Mouse (Mus musculus) heart, embryonic 10.5 days (tissue): ENCODE measurements at regions not wholly inside any gene's neighbourhood (a gene's known extent, or its start where the extent isn't known, plus 50 kb on each side); places are given as distances from the start of the nearest gene placed in this dataset.

Experiments
- DNase-seq: peaks from one replicate; pipeline ENCODE4 v3.0.0-alpha.2; 2017; ENCODE audit warnings: low spot score
- H3K27ac ChIP-seq: fragments of 300-500 bp; sonication (generic); 2 replicates; pipeline ENCODE4 v1.5.1; 2016; ENCODE audit warnings: mild to moderate bottlenecking
- H3K27me3 ChIP-seq: fragments of 300-500 bp; sonication (generic); 2 replicates; pipeline ENCODE4 v1.6.1; 2016; ENCODE audit warnings: mild to moderate bottlenecking; ENCODE audit not compliant: poor library complexity, insufficient read depth, severe bottlenecking
- H3K36me3 ChIP-seq: fragments of 300-500 bp; sonication (generic); 2 replicates; pipeline ENCODE4 v1.6.1; 2016; ENCODE audit warnings: mild to moderate bottlenecking, moderate library complexity
- H3K4me1 ChIP-seq: fragments of 300-500 bp; sonication (generic); 2 replicates; pipeline ENCODE4 v1.6.1; 2016; ENCODE audit warnings: mild to moderate bottlenecking
- H3K4me3 ChIP-seq: fragments of 300-500 bp; sonication (generic); 2 replicates; pipeline ENCODE4 v1.5.1; 2016; ENCODE audit warnings: mild to moderate bottlenecking, moderate library complexity
- H3K9me3 ChIP-seq: fragments of 300-500 bp; sonication (generic); 2 replicates; pipeline ENCODE4 v1.6.1; 2016; ENCODE audit warnings: mild to moderate bottlenecking, moderate library complexity
- WGBS: fragments of 180-500 bp; shearing (Covaris S2); methylation state at CpG from one replicate; pipeline ENCODE4 v1.1.7; 2016; 5-methylcytosine and 5-hydroxymethylcytosine counted together

GRCm38 (mm10) chr17:85906597-85907187 is 218.6 kb upstream of the Six2 start:
- H3K27me3 ChIP-seq, result peaks cover 18% of the 10 kb centered on the region
- H3K9me3 ChIP-seq, result no peaks in the 10 kb centered on the region
- no peaks in the 10 kb centered on the region for H3K36me3 ChIP-seq
- DNase-seq, result no peak
- H3K27ac ChIP-seq, result no peak overlapping the region
- H3K4me3 ChIP-seq, result no peak overlapping the region
- 85% methylated on average over 4 of the region's 4 CpGs for WGBS
- no peaks in the 10 kb centered on the region for H3K4me1 ChIP-seq

DNA sequence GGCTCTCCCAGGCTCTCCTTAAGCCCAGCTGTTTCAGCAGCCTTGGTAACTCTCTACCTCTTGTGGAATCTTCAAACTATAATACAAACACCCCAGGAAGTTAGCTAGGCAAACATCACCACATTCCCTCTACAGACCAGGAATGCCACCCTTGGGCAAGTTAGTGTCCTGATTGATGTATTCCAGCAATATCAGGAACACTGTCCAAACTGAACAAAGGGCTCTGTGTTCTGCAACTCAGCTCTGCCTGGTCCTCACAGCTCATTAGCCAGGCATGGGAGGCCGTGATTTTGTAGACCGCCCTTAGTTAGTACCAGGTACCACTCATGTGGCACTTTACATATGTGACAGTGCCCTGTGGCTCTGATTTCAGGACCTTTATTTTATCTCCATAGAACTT is 214.5 kb upstream of the Six2 start:
- H3K9me3 ChIP-seq, result no peaks in the 10 kb centered on the region
- H3K4me1 ChIP-seq, result no peaks in the 10 kb centered on the region
- no peak overlapping the region for H3K27ac ChIP-seq
- 66% methylated on average over 2 of the region's 2 CpGs for WGBS
- H3K27me3 ChIP-seq, result 0 out of 2 replicates have a peak, but pooled peaks cover 6% of the 10 kb centered on the region
- no peaks in the 10 kb centered on the region for H3K36me3 ChIP-seq
- H3K4me3 ChIP-seq, result no peak overlapping the region
- DNase-seq, result no peak

DNA sequence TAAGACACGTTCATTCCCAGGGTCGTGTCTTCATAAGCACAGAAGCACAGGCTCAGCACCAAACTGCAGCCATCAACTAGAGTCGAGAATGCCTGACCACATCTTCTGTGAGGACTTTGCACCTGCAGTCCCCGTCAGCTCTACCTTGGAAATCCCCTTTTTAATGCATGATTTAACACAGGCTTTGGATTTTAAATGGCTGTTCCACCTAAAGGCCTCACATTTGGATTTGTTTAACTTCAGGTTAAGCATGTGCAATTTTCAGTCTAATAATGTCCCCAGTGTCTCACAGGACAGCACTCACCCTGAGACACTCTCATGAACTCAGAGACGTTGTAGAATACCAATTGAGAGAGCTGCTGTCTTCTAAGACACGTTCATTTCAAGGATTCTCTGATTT is 211.0 kb upstream of the Six2 start:
- no peak for DNase-seq
- H3K27ac ChIP-seq, result no peak overlapping the region
- 76% methylated on average over 6 of the region's 6 CpGs for WGBS
- no peaks in the 10 kb centered on the region for H3K36me3 ChIP-seq
- H3K27me3 ChIP-seq, result peaks cover 17% of the 10 kb centered on the region; the same call in 1 of the 2 replicates
- H3K9me3 ChIP-seq, result no peaks in the 10 kb centered on the region
- H3K4me3 ChIP-seq, result no peak overlapping the region
- H3K4me1 ChIP-seq, result no peaks in the 10 kb centered on the region

- Histone ChIP-seq H3K4me1 (peaks cover 10% of the 10 kb centered on the region), H3K9me3 (no peaks in the 10 kb centered on the region), H3K27ac (no peak overlapping the region), H3K27me3 (peaks cover 10% of the 10 kb centered on the region; the same call in 1 of the 2 replicates), H3K4me3 (no peak overlapping the region), H3K36me3 (no peaks in the 10 kb centered on the region)
- no peak for DNase-seq
- 75% methylated on average over 5 of the region's 5 CpGs for WGBS
These were observed 207.9 kb upstream of the Six2 start for GRCm38 (mm10) chr17:85895978-85896377.

- H3K9me3 ChIP-seq, result no peaks in the 10 kb centered on the region
- DNase-seq, result no peak
- H3K36me3 ChIP-seq, result no peaks in the 10 kb centered on the region
- peaks cover 42% of the 10 kb centered on the region; the same call in 1 of the 2 replicates for H3K27me3 ChIP-seq
- peaks cover 21% of the 10 kb centered on the region for H3K4me1 ChIP-seq
- WGBS, result 61% methylated on average over 2 of the region's 2 CpGs
- H3K4me3 ChIP-seq, result no peak overlapping the region
- 0 out of 2 replicates have a peak overlapping the region, but pooled peaks have one; percentile 36 for H3K27ac ChIP-seq
These were observed 203.2 kb upstream of the Six2 start for GRCm38 (mm10) chr17:85891243-85891642.

GRCm38 (mm10) chr17:85889746-85890532 is 201.9 kb upstream of the Six2 start:
- 85% methylated on average over 18 of the region's 18 CpGs for WGBS
- no peak overlapping the region for H3K27ac ChIP-seq

GRCm38 (mm10) chr17:85888568-85889398 is 200.7 kb upstream of the Six2 start:
- peaks cover 21% of the 10 kb centered on the region for H3K4me1 ChIP-seq
- no peak for DNase-seq
- no peak overlapping the region for H3K4me3 ChIP-seq
- 80% methylated on average over 10 of the region's 10 CpGs for WGBS
- H3K27ac ChIP-seq, result no peak overlapping the region
- H3K36me3 ChIP-seq, result no peaks in the 10 kb centered on the region
- no peaks in the 10 kb centered on the region for H3K9me3 ChIP-seq
- peaks cover 55% of the 10 kb centered on the region; the same call in 1 of the 2 replicates for H3K27me3 ChIP-seq

More at GRCm38 (mm10) chr17:85889746-85890532, 201.9 kb upstream of the Six2 start:
- no peaks in the 10 kb centered on the region for H3K9me3 ChIP-seq
- H3K4me3 ChIP-seq, result no peak overlapping the region
- H3K4me1 ChIP-seq, result peaks cover 21% of the 10 kb centered on the region
- no peaks in the 10 kb centered on the region for H3K36me3 ChIP-seq
- DNase-seq, result no peak
- peaks cover 51% of the 10 kb centered on the region; the same call in 1 of the 2 replicates for H3K27me3 ChIP-seq

- Histone ChIP-seq H3K9me3 (no peaks in the 10 kb centered on the region), H3K4me1 (peaks cover 18% of the 10 kb centered on the region), H3K27ac (no peak overlapping the region), H3K27me3 (peaks cover 76% of the 10 kb centered on the region), H3K4me3 (no peak overlapping the region), H3K36me3 (no peaks in the 10 kb centered on the region)
- DNase-seq, result no peak
- WGBS, result 76% methylated on average over 6 of the region's 6 CpGs
These were observed 198.6 kb upstream of the Six2 start for GRCm38 (mm10) chr17:85886675-85887074.

- 72% methylated on average over 4 of the region's 4 CpGs for WGBS
- DNase-seq, result no peak
- H3K4me1 ChIP-seq, result peaks cover 14% of the 10 kb centered on the region
These were observed 198.2 kb upstream of the Six2 start for GRCm38 (mm10) chr17:85886237-85886636.

DNA sequence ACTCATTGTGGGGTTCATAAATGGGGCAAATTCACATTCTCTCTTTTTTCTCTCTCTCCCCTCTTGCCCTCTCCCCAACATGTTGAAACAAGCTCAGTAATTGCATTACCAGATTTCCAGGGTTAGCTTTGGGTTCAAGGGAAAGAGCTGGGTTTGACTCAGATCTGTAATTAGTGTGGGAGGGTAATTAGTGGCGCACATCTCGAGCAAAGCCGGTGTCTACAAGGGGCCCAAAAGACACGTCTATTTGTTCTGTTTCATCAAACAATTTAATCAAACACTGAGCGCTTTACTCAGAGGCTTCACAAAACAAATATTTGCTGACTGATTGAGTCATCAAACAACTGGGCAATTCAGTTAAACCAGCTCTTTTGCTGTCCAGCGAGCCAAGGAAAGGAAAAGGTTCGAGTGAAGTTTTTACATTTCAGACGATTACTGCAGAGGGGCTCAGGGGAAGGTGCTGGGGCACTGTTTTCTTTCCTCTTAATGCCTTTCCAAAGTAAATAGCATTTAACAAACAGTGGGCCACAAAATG is 193.6 kb upstream of the Six2 start:
- Histone ChIP-seq H3K27me3 (peaks cover 64% of the 10 kb centered on the region), H3K4me1 (peaks cover 8% of the 10 kb centered on the region; the same call in 1 of the 2 replicates), H3K4me3 (no peak overlapping the region), H3K36me3 (no peaks in the 10 kb centered on the region), H3K27ac (no peak overlapping the region), H3K9me3 (no peaks in the 10 kb centered on the region)
- DNase-seq, result no peak
- WGBS, result 76% methylated on average over 8 of the region's 8 CpGs

More at GRCm38 (mm10) chr17:85886237-85886636, 198.2 kb upstream of the Six2 start:
- Histone ChIP-seq H3K9me3 (no peaks in the 10 kb centered on the region), H3K36me3 (no peaks in the 10 kb centered on the region), H3K27me3 (peaks cover 79% of the 10 kb centered on the region), H3K4me3 (no peak overlapping the region), H3K27ac (no peak overlapping the region)

- no peak overlapping the region for H3K4me3 ChIP-seq
- WGBS, result 66% methylated on average over 5 of the region's 5 CpGs
- no peaks in the 10 kb centered on the region for H3K9me3 ChIP-seq
- no peak for DNase-seq
- H3K27ac ChIP-seq, result no peak overlapping the region
- peaks cover 11% of the 10 kb centered on the region; the same call in 1 of the 2 replicates for H3K4me1 ChIP-seq
- H3K36me3 ChIP-seq, result no peaks in the 10 kb centered on the region
- peaks cover 64% of the 10 kb centered on the region for H3K27me3 ChIP-seq
These were observed 193.0 kb upstream of the Six2 start for GRCm38 (mm10) chr17:85881046-85881445.

DNA sequence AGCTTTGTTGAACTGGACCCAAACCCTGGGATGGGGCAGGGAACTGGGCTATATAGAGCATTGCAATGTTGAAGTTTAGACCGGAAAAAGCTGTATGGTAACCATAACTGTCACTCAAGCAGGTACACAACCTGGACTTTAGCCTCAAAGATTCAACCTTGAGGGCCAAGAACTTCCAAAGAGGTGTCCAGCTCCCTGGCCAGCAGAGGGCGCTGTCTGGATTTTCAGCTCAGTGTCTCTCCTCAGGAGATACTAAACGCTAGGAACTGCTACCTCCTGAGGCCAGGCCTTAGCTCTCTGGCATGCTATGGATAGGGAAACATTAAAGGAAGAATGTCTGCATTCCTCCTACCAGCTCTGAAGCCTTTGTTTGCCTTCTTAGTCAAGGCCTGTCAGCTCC is 189.4 kb upstream of the Six2 start:
- peaks cover 31% of the 10 kb centered on the region for H3K4me1 ChIP-seq
- 39% methylated on average over 3 of the region's 3 CpGs for WGBS
- H3K9me3 ChIP-seq, result no peaks in the 10 kb centered on the region
- H3K36me3 ChIP-seq, result no peaks in the 10 kb centered on the region
- H3K27ac ChIP-seq, result no peak overlapping the region
- peaks cover 71% of the 10 kb centered on the region for H3K27me3 ChIP-seq
- H3K4me3 ChIP-seq, result no peak overlapping the region
- no peak for DNase-seq
